Mouse (Mus musculus) hindbrain, embryonic 12.5 days (tissue): ENCODE results near the gene Map3k11. TPM values are rescaled to one million over a fixed set of nuclear protein-coding genes. Genes with fewer than 3 reads are reported as not detected.
A peak's percentile ranks its signal among the peaks of the same experiment; 100 is the strongest.
"Not testable (repeated sequence)": the region's sequence is repeated elsewhere in the genome, so short reads cannot be mapped to it uniquely, and the experiment has no call there.

Experiments used
- ATAC-seq: fragments of 200-750 bp; cut with Nextera tagmentation; 2 replicates; pipeline ENCODE4 v1.8.0; 2017; ENCODE audit warnings: moderate TSS enrichment; ENCODE audit not compliant: low FRiP score
- H3K27ac ChIP-seq: fragments of 300-500 bp; sonication (generic); 2 replicates; pipeline ENCODE4 v1.5.1; 2016; ENCODE audit warnings: mild to moderate bottlenecking
- H3K27me3 ChIP-seq: fragments of 300-500 bp; sonication (generic); 2 replicates; pipeline ENCODE4 v1.6.1; 2016; ENCODE audit warnings: mild to moderate bottlenecking
- H3K36me3 ChIP-seq: fragments of 300-500 bp; sonication (generic); 2 replicates; pipeline ENCODE4 v1.6.1; 2016; ENCODE audit warnings: mild to moderate bottlenecking
- H3K4me1 ChIP-seq: fragments of 300-500 bp; sonication (generic); 2 replicates; pipeline ENCODE4 v1.6.1; 2016
- H3K4me2 ChIP-seq: fragments of 300-500 bp; sonication (generic); replicated peaks from 2 replicates; pipeline ENCODE4 v1.6.1; 2016; ENCODE audit warnings: mild to moderate bottlenecking
- H3K4me3 ChIP-seq: fragments of 300-500 bp; sonication (generic); 2 replicates; pipeline ENCODE4 v1.5.1; 2016; ENCODE audit warnings: mild to moderate bottlenecking
- H3K9ac ChIP-seq: fragments of 300-500 bp; sonication (generic); 2 replicates; pipeline ENCODE4 v1.6.1; 2016; ENCODE audit warnings: mild to moderate bottlenecking, moderate library complexity
- H3K9me3 ChIP-seq: fragments of 300-500 bp; sonication (generic); replicated peaks from 2 replicates; pipeline ENCODE4 v1.6.1; 2016; ENCODE audit warnings: mild to moderate bottlenecking
- WGBS: fragments of 180-500 bp; shearing (Covaris S2); methylation state at CpG from one replicate; pipeline ENCODE4 v1.1.7; 2016; 5-methylcytosine and 5-hydroxymethylcytosine counted together
- polyA plus RNA-seq: library from polyadenylated mRNA; unstranded; fragments of >200 nt; fragmentation: Nextera tagmentation; extraction: Ambion mirVana; gene quantifications from 2 replicates; pipeline ENCODE4 v1.2.1, GENCODE M21; 2016

The Map3k11 gene
- polyA plus RNA-seq, 1 experiment from 2014 or later, result 23.3 TPM

DNA sequence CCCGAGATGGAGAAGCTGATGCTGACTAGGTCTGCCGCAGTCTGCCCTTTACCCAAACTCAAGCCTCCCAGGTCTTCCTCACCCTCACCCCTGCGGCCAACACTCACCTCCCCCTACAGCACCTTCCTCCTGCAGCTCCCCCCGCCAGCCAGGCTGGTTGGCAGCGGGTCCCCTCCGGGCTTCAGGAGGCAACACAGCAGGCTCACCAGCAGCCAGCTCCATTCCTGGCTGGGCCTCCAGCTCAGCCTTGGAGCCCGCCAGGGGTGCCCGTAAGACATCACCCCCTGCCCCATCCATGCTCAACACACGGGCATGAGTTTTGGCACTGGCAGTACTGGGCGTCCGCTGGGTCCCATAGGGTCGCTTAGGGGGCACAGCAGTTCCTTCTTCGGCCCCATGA, 3.6 kb upstream of the Map3k11 start:
- H3K4me2 ChIP-seq, result no peak overlapping the region
- peaks cover 67% of the 10 kb centered on the region for H3K36me3 ChIP-seq
- ATAC-seq, result no peak
- H3K9me3 ChIP-seq, result no peaks in the 10 kb centered on the region
- no peak overlapping the region for H3K4me3 ChIP-seq
- 95% methylated on average over 13 of the region's 13 CpGs for WGBS
- H3K27ac ChIP-seq, result no peak overlapping the region
- H3K4me1 ChIP-seq, result peaks cover 17% of the 10 kb centered on the region
- no peaks in the 10 kb centered on the region for H3K27me3 ChIP-seq
- no peak overlapping the region for H3K9ac ChIP-seq

DNA sequence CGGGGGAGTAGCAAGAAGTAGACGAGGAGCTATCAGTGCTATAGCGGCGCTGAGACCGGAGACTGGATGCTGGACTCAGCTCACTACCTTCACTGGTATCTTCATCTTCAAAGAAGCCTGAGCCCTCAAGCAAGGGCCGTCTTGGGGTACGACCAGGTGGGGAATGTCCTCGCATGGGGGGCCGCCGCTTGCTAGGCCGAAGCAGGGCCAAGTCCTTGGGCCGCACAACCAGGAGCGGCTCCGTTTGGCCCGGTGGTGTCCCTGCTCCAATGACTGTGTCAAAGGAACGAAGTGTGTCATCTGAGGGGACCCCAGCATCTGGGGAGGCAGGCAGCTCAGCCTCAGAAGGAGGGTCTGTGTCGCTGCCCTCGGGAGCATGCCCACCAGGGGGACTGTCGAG, 3.1 kb upstream of the Map3k11 start:
- Histone ChIP-seq H3K9me3 (no peaks in the 10 kb centered on the region), H3K36me3 (peaks cover 63% of the 10 kb centered on the region), H3K27ac (no peak overlapping the region), H3K4me3 (no peak overlapping the region), H3K4me2 (no peak overlapping the region), H3K27me3 (no peaks in the 10 kb centered on the region), H3K9ac (no peak overlapping the region), H3K4me1 (peaks cover 21% of the 10 kb centered on the region)
- ATAC-seq, result no peak
- 94% methylated on average over 19 of the region's 19 CpGs for WGBS

DNA sequence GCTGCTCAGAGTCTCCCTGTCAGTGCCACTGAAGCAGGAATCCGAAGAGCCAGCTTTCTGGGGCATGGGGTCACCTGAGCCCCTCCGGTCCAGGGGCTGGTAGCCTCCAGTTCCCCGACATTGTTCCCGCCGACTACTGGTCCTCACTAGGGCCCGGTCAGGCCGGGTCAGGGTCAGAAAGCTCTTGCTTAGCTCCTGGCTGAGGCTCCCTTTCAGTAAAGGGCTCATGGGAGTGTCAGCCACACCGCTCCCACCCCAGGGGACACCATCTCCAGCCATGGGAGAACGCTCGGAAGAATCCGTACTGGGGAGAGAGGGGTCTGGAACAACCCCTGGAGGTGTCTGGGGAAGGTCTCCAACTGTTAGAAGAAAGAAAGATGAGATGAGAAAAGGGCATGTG, 2.7 kb upstream of the Map3k11 start:
- ATAC-seq, result no peak
- Histone ChIP-seq H3K9me3 (no peaks in the 10 kb centered on the region), H3K36me3 (peaks cover 62% of the 10 kb centered on the region), H3K27me3 (no peaks in the 10 kb centered on the region), H3K4me2 (no peak overlapping the region), H3K4me3 (no peak overlapping the region), H3K4me1 (peaks cover 25% of the 10 kb centered on the region), H3K27ac (no peak overlapping the region), H3K9ac (no peak overlapping the region)
- 95% methylated on average over 11 of the region's 11 CpGs for WGBS

DNA sequence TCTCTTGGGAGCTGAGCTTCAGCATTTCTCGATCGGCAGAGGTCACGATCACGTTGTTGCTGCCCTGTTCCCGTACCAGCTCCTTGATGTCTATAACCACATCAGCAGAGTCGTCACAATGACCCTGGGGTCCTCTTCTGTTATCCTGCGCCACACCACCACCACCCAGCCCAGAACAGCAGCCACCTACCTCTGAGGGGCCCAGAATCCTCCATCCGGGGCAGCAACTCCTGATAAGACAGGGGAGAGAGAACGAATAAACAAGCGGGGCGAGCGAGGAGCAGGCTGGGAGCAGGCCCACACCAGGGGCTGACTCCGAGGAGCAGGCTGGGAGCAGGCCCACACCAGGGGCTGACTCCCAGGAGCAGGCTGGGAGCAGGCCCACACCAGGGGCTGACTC, 2.1 kb upstream of the Map3k11 start:
- ATAC-seq, result no peak
- H3K36me3 ChIP-seq, result peaks cover 62% of the 10 kb centered on the region
- H3K4me3 ChIP-seq, result no peak overlapping the region
- H3K27ac ChIP-seq, result no peak overlapping the region
- peaks cover 31% of the 10 kb centered on the region for H3K4me1 ChIP-seq
- no peaks in the 10 kb centered on the region for H3K9me3 ChIP-seq
- H3K27me3 ChIP-seq, result no peaks in the 10 kb centered on the region
- no peak overlapping the region for H3K9ac ChIP-seq
- 93% methylated on average over 13 of the region's 13 CpGs for WGBS
- H3K4me2 ChIP-seq, result no peak overlapping the region

DNA sequence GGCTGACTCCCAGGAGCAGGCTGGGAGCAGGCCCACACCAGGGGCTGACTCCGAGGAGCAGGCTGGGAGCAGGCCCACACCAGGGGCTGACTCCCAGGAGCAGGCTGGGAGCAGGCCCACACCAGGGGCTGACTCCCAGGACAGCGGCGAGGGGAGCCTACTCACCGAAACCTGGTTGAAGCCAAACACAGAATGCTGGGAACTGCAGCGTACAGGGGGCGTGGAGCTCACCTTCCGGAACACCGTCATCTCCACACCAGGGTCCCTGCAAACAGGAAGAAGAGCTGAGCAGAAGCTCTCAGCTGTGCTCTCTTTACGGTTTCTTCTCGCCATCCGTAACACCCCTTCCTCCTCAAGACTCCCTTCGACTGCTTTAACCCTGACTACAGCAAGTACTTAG, 1.6 kb upstream of the Map3k11 start:
- H3K9me3 ChIP-seq, result not testable (repeated sequence)
- peak overlapping the region; percentile 100 for H3K4me2 ChIP-seq

DNA sequence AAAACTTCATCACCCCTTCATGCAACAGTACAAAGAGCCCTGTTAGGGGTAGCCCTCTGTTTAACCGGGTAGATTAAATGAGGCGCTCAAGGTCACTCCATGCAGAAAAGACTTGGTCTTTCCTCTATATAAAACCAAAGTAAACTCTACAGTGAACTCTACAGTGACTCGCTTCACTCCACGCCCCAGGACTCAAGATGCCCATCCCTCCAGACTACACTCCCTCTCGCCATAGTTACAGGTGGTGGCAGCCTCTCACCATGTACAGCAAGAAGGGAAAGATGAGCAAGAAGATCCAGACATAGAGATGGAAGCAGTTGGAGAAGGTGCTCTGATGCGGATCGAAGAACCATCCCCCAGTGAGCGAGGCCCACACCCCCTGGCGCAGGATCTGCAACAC, 804 bp upstream of the Map3k11 start:
- peak overlapping the region; percentile 94 for H3K9ac ChIP-seq
- peaks cover 55% of the 10 kb centered on the region for H3K36me3 ChIP-seq
- ATAC-seq, result no peak

More for the DNA sequence above, 1.6 kb upstream of the Map3k11 start:
- ATAC-seq, H3K27ac ChIP-seq, H3K27me3 ChIP-seq: not testable (repeated sequence)
- 91% methylated on average over 12 of the region's 12 CpGs for WGBS
- H3K4me1 ChIP-seq, result peaks cover 36% of the 10 kb centered on the region
- peak overlapping the region; percentile 94; the same call in 1 of the 2 replicates for H3K9ac ChIP-seq
- H3K36me3 ChIP-seq, result peaks cover 62% of the 10 kb centered on the region
- peak overlapping the region; percentile 90; the same call in 1 of the 2 replicates for H3K4me3 ChIP-seq

DNA sequence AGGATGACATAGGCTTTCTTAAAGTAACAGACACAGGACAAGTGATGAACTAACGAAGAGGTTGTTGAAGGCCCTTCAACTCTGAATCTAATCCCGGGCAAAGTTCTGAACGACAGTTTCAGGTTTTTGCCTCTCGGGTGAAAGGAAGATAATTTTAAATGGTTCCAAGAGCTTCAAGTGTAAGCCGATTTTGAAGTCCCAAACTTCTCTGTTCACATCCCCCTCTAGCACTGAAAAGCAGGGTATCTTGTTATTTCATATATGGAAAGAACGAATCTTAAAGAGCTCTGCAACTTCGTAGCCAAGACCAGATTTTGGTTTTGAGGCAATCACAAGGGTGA, 516 bp downstream of the Map3k11 start:
- peak overlapping the region; percentile 74 for H3K27ac ChIP-seq
- peaks cover 55% of the 10 kb centered on the region for H3K4me1 ChIP-seq
- no peaks in the 10 kb centered on the region for H3K9me3 ChIP-seq
- H3K36me3 ChIP-seq, result peaks cover 53% of the 10 kb centered on the region
- H3K9ac ChIP-seq, result peak overlapping the region; percentile 73
- 1% methylated on average over 7 of the region's 7 CpGs for WGBS
- H3K4me2 ChIP-seq, result peak overlapping the region; percentile 100
- ATAC-seq, result no peak
- peak overlapping the region; percentile 90 for H3K4me3 ChIP-seq
- H3K27me3 ChIP-seq, result no peaks in the 10 kb centered on the region

More for the DNA sequence above, 804 bp upstream of the Map3k11 start:
- Histone ChIP-seq H3K4me2 (peak overlapping the region; percentile 100), H3K27ac (peak overlapping the region; percentile 89), H3K4me3 (peak overlapping the region; percentile 90), H3K9me3 (no peaks in the 10 kb centered on the region), H3K4me1 (peaks cover 44% of the 10 kb centered on the region), H3K27me3 (no peaks in the 10 kb centered on the region)
- 20% methylated on average over 9 of the region's 9 CpGs for WGBS

DNA sequence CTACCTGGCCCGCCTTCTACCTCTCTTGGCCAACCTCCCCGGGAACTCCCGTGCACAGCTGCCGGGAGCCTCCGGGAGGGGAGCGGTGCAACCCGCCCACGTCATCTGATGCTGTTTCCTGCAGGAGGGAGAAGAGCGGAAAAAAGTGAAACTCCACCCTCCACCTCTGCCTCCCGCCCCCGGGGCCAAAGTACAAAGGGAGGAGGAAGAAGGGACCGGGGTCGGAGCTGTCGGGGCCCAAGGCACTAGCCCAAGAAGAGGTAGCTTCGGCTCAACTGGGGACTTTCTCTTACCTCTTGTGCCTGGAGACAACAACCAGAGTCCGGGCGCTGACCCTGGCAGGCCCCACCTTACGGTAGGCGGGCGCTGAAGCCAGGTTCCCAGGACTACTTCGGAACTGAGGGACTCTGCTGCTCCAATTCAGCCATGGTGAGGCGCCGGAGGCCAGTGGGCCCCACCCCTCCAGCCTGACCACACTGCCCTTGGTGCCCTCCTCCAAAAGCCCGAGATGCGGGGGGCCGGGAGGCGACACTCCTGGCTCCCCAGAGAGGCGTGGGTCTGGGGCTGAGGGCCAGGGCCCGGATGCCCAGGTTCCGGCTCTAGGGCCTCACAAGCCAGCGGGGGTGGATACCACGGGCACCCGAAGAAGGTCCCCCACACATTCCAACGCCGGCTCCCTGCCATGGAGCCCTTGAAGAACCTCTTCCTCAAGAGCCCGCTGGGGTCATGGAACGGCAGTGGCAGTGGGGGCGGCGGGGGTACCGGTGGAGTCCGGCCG, 1.2 kb downstream of the Map3k11 start:
- Histone ChIP-seq H3K4me1 (peaks cover 55% of the 10 kb centered on the region), H3K9me3 (no peaks in the 10 kb centered on the region), H3K36me3 (peaks cover 47% of the 10 kb centered on the region), H3K27ac (peak overlapping the region; percentile 74), H3K4me3 (peak overlapping the region; percentile 90), H3K27me3 (no peaks in the 10 kb centered on the region), H3K9ac (peak overlapping the region; percentile 73), H3K4me2 (peak overlapping the region; percentile 100)
- ATAC-seq, result peak; percentile 16; the same call in 1 of the 2 replicates
- 11% methylated on average over 42 of the region's 42 CpGs for WGBS

DNA sequence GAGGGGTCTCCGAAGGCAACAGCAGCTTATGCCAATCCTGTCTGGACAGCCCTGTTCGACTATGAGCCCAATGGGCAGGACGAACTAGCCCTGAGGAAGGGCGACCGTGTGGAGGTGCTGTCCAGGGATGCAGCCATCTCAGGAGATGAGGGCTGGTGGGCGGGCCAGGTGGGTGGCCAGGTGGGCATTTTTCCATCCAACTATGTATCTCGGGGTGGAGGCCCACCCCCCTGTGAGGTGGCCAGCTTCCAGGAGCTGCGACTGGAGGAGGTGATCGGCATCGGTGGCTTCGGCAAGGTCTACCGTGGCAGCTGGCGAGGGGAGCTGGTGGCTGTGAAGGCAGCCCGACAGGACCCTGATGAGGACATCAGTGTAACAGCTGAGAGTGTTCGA, 1.8 kb downstream of the Map3k11 start:
- no peaks in the 10 kb centered on the region for H3K9me3 ChIP-seq
- H3K27ac ChIP-seq, result peak overlapping the region; percentile 74; the same call in 1 of the 2 replicates
- peak overlapping the region; percentile 90 for H3K4me3 ChIP-seq
- peak overlapping the region; percentile 73 for H3K9ac ChIP-seq
- peaks cover 41% of the 10 kb centered on the region for H3K36me3 ChIP-seq
- H3K27me3 ChIP-seq, result peaks cover 6% of the 10 kb centered on the region; the same call in 1 of the 2 replicates
- WGBS, result 78% methylated on average over 15 of the region's 15 CpGs
- H3K4me1 ChIP-seq, result peaks cover 56% of the 10 kb centered on the region
- no peak for ATAC-seq
- peak overlapping the region; percentile 100 for H3K4me2 ChIP-seq

DNA sequence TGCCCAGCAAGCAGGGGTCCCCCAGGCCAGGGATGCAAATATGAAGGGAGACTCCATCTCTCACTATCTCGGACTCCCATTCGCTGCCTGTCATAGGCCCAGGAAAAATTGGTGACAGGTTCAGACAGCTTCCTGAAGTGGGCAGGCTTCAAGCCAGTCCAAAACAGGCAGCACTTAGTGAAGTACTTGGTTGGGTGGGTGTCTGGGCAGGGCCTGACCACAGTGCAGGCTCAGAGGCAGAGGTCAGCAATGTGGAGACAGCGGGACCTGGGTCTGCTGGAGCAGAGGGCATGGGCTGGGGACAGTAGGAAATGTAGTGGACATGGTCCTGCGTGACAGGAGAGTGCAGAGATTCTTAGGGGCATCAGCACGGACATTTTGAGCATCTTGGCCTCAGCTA, 3.1 kb downstream of the Map3k11 start:
- peak overlapping the region; percentile 90 for H3K4me3 ChIP-seq
- no peak for ATAC-seq
- peak overlapping the region; percentile 73 for H3K9ac ChIP-seq
- peaks cover 68% of the 10 kb centered on the region for H3K4me1 ChIP-seq
- peak overlapping the region; percentile 100 for H3K4me2 ChIP-seq
- H3K36me3 ChIP-seq, result peaks cover 40% of the 10 kb centered on the region
- H3K27ac ChIP-seq, result peak overlapping the region; percentile 49; the same call in 1 of the 2 replicates
- 80% methylated on average over 5 of the region's 5 CpGs for WGBS
- no peaks in the 10 kb centered on the region for H3K9me3 ChIP-seq
- H3K27me3 ChIP-seq, result peaks cover 8% of the 10 kb centered on the region; the same call in 1 of the 2 replicates

DNA sequence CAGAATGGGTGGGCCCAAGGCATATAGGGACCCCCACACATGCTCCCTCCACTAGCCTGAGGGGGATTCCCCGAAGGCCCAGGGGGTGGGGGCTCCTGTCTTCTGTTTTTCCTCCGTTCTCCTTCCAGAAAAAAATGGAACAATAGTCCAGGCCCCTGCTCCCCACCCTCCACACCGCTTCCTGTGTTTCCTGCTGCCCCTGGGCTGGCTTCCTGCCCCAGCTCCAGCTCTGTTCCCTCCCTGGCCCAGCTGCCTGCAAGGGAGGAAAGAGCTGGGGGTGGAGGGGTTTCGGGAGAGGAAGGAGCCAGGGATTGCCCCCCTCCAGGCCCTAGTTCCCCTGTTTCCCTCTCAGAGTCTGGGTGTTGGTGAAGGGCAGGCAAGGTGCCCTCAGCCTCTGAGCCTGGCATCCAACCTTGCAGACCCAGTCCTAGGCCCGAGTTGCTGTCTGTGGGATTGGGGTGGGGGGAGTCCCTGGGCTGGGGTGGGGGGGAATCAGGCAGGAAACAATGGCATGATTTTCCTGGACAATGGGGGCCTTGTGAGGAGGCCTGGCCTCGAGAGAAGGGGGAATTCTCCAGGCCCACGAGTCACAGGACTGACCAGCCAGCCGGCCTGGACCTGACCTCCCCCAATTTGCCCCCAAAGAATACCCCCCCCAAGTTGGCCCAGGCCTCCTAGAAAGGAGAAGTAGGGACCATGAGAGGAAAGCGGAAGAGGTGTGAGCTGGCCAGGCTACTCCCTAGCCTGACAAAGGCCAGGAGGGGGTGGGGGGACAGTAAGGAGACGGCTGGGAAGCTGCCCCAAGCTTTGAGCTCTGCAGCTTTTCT, 3.8 kb downstream of the Map3k11 start:
- Histone ChIP-seq H3K36me3 (peaks cover 44% of the 10 kb centered on the region), H3K27me3 (peaks cover 8% of the 10 kb centered on the region; the same call in 1 of the 2 replicates), H3K4me1 (peaks cover 64% of the 10 kb centered on the region), H3K9me3 (no peaks in the 10 kb centered on the region), H3K27ac (peak overlapping the region; percentile 49), H3K4me2 (peak overlapping the region; percentile 100), H3K9ac (peak overlapping the region; percentile 60), H3K4me3 (peak overlapping the region; percentile 90)
- 66% methylated on average over 10 of the region's 10 CpGs for WGBS
- no peak for ATAC-seq

DNA sequence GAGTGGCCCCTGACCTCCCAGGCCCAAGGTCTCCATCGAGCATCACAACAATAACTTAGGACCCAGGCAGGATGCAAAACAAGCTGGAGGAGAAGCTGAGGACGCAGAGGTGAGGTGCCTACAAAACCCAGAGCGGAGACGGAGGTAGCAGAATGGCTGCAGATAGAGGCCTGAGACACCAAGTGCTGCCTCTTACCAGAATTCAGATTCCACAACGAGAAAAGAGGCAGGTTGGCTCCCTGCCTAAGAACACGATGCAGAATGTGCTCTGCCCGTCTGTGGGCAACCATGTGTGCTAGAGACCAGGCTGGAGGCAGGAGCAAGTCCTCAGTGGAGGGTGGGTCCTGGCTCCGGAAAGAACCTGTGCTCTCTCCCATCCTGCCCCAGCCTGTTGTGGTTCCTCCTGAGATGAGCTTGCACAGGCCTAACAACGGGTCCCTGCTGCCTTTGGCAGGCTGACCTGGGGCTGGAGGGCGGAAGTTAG, 4.4 kb downstream of the Map3k11 start:
- Histone ChIP-seq H3K4me2 (peak overlapping the region; percentile 100), H3K27ac (peak overlapping the region; percentile 49), H3K9ac (peak overlapping the region; percentile 60; the same call in 1 of the 2 replicates), H3K36me3 (peaks cover 50% of the 10 kb centered on the region), H3K9me3 (no peaks in the 10 kb centered on the region), H3K27me3 (peaks cover 8% of the 10 kb centered on the region; the same call in 1 of the 2 replicates), H3K4me3 (0 out of 2 replicates have a peak overlapping the region, but pooled peaks have one; percentile 90), H3K4me1 (peaks cover 58% of the 10 kb centered on the region)
- 76% methylated on average over 10 of the region's 10 CpGs for WGBS
- no peak for ATAC-seq
